Mouse (Mus musculus) kidney, adult 2 months (tissue): Measurements from ENCODE around the gene Katnal1. TPM values are rescaled to one million over a fixed set of nuclear protein-coding genes. Genes with fewer than 3 reads are reported as not detected.

Experiments used
- DNase-seq: peaks from one replicate; pipeline ENCODE4 v3.0.0; 2021
- H3K27ac ChIP-seq: fragments of 200-500 bp; 2 replicates; pipeline ENCODE4 v1.5.1; 2012; ENCODE audit warnings: low read depth, low read length, control low read depth, inconsistent platforms; ENCODE audit not compliant: insufficient read depth
- H3K27me3 ChIP-seq: fragments of 200-500 bp; replicated peaks from 2 replicates; pipeline ENCODE4 v1.6.1; 2012; ENCODE audit warnings: mild to moderate bottlenecking, moderate library complexity, low read length, inconsistent platforms; ENCODE audit not compliant: control insufficient read depth, insufficient read depth
- H3K36me3 ChIP-seq: fragments of 200-500 bp; 2 replicates; pipeline ENCODE4 v1.6.1; 2012; ENCODE audit warnings: mild to moderate bottlenecking, moderate library complexity, low read length, inconsistent platforms; ENCODE audit not compliant: control insufficient read depth, insufficient read depth
- H3K4me1 ChIP-seq: fragments of 200-500 bp; 2 replicates; pipeline ENCODE4 v1.6.1; 2011; ENCODE audit warnings: low read length; ENCODE audit not compliant: control insufficient read depth, insufficient read depth
- H3K4me3 ChIP-seq: fragments of 200-500 bp; 2 replicates; pipeline ENCODE4 v1.5.1; 2011; ENCODE audit warnings: mild to moderate bottlenecking, low read depth, low read length, control low read depth; ENCODE audit not compliant: insufficient read depth
- CTCF ChIP-seq: fragments of 200-500 bp; conservative IDR thresholded peaks from 2 replicates; pipeline ENCODE4 v1.5.1; 2011; ENCODE audit warnings: low read depth, mild to moderate bottlenecking, control low read depth, low read length, moderate library complexity, mixed read lengths; ENCODE audit not compliant: insufficient read depth, insufficient read length
- POLR2A ChIP-seq: fragments of 200-500 bp; IDR thresholded peaks from one replicate; pipeline ENCODE4 v1.6.1; 2011; ENCODE audit warnings: low read depth, low read length, control low read depth
- WGBS: fragments of 180-500 bp; shearing (Covaris S2); methylation state at CpG from one replicate; pipeline ENCODE4 v1.1.7; 2018; 5-methylcytosine and 5-hydroxymethylcytosine counted together
- polyA plus RNA-seq: library from polyadenylated mRNA; depleted of rRNA; stranded (reverse); fragments of >200 nt; gene quantifications from 2 replicates; pipeline ENCODE4 v1.2.3, GENCODE M21; 2012

The Katnal1 gene
- polyA plus RNA-seq, 1 experiment = 6.6 TPM

DNA sequence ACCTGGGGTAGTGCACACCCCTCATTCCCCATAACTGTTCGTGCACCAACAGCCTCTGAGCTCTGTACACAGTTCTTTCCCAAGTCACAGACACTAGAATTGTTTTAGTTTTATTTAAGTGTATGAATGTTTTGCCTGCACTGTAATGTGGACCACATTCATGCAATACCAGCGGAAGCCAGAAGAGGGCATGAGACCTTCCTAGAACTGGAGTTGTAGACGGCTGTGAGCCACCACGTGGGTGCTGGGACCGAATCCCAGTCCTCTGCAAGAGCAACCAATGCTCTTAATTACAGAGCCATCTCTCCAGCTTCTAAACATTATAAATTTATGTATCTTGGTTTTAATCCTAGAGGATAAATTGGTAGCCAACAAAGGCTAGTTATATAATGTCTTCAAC, 17.7 kb upstream of the Katnal1 start:
- TF ChIP-seq CTCF (peak; percentile 44), POLR2A (no peak)
- whole genome bisulfite sequencing = 86% methylated on average over 5 of the region's 5 CpGs
- no peaks in the 10 kb centered on the region for H3K27me3 ChIP-seq
- peak; percentile 44 for DNase-seq
- H3K4me3 ChIP-seq = no peak overlapping the region
- H3K27ac ChIP-seq = no peak overlapping the region
- H3K36me3 ChIP-seq = no peaks in the 10 kb centered on the region
- H3K4me1 ChIP-seq = no peaks in the 10 kb centered on the region

DNA sequence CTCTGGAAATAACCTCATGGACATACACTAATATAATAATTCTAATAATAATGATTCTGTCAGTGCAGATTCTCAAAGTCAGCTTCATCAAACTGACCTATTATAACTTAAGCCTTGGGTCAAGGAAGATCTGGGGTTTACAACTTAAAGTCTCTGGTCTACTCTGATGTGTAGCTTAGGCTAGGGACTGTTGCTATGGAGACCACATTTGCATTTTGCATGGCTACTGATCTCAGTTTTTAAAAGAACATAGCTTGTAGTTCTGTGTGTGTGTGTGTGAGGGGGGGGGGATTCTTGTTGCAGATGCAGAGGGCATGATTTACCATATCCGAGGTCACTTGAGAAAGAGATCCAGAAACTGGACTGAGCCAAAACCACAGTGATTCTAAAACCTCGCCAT, 16.6 kb upstream of the Katnal1 start:
- H3K4me3 ChIP-seq = no peak overlapping the region
- no peak for DNase-seq
- no peaks in the 10 kb centered on the region for H3K4me1 ChIP-seq
- H3K27me3 ChIP-seq = no peaks in the 10 kb centered on the region
- TF ChIP-seq CTCF (no peak), POLR2A (no peak)
- WGBS = 77% methylated on average over 2 of the region's 2 CpGs
- no peaks in the 10 kb centered on the region for H3K36me3 ChIP-seq
- H3K27ac ChIP-seq = no peak overlapping the region

DNA sequence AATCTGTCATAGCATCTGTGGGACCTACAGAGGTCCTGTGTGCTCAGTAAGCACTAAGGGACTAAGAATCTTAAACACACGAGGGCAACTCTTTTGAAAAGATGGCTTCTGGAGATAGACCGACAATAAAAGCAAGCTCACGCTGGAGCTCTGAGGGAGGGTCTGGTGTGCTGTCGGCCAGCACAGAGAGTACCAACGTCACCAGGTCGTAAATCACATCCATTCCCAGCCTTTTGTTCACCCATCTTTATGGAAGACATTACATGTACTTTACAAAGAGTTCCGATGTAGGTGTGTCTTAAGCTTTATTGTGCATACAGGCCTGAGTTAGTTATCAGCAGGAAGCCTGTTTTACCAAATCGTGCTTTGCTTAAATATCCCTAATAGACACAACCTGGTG, 14.9 kb upstream of the Katnal1 start:
- no peak for DNase-seq
- no peak for TF ChIP-seq CTCF
- 39% methylated on average over 8 of the region's 8 CpGs for WGBS
- H3K36me3 ChIP-seq = no peaks in the 10 kb centered on the region
- H3K4me3 ChIP-seq = no peak overlapping the region
- no peaks in the 10 kb centered on the region for H3K27me3 ChIP-seq
- no peak overlapping the region for H3K27ac ChIP-seq
- no peaks in the 10 kb centered on the region for H3K4me1 ChIP-seq

DNA sequence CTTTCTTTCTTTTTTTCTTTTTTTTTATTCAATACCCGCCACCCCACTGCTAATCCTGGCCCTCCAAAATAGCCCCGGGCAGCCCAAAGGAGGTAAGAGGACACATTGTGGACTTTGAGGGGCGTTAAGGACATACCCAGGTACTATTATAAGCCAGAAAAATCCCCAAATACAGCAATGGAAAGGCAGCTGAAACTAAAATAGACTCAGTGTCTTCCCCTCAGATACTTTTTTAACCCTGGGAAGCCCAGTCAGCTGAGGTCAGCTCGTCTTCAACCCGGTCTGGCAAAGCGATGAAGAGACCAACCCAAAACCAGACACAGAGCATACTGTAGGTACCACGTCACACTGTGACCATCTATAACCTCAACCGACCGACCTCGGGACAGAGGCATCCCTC, 14.3 kb upstream of the Katnal1 start:
- Histone ChIP-seq H3K27ac (no peak overlapping the region), H3K4me1 (no peaks in the 10 kb centered on the region), H3K4me3 (no peak overlapping the region), H3K36me3 (no peaks in the 10 kb centered on the region), H3K27me3 (no peaks in the 10 kb centered on the region)
- WGBS = 87% methylated on average over 10 of the region's 10 CpGs
- TF ChIP-seq POLR2A (no peak), CTCF (no peak)
- DNase-seq = no peak

DNA sequence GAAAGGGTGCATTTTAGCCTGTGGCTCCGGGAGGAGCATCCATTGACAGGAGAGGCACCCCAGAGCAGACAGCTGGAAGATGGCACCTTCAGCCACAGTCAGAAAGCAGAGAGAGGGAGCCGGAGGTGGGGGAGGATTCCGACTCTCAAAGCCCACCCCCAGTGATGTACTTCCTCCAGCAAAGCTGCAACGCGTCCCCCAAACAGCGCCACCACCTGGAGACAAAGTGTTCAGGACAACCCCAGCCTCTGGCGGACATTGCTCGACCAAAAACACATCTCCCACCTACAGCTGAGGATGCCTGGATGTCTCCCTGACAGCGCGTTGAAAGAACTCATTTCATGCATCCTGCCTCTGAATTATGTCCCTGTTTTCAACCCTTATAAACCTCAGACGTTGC, 13.8 kb upstream of the Katnal1 start:
- 74% methylated on average over 11 of the region's 11 CpGs for WGBS

GRCm38 (mm10) chr5:148942305-148942704, 13.2 kb upstream of the Katnal1 start:
- Histone ChIP-seq H3K27ac (no peak overlapping the region), H3K4me1 (no peaks in the 10 kb centered on the region), H3K27me3 (no peaks in the 10 kb centered on the region), H3K36me3 (no peaks in the 10 kb centered on the region), H3K4me3 (no peak overlapping the region)
- DNase-seq = no peak
- WGBS = 95% methylated on average over 6 of the region's 6 CpGs
- TF ChIP-seq CTCF (peak; percentile 45), POLR2A (no peak)

More for the DNA sequence above, 13.8 kb upstream of the Katnal1 start:
- no peak overlapping the region for H3K4me3 ChIP-seq
- no peak overlapping the region for H3K27ac ChIP-seq
- no peak for TF ChIP-seq POLR2A
- TF ChIP-seq CTCF = no peak
- H3K27me3 ChIP-seq = no peaks in the 10 kb centered on the region
- no peaks in the 10 kb centered on the region for H3K4me1 ChIP-seq
- no peaks in the 10 kb centered on the region for H3K36me3 ChIP-seq
- no peak for DNase-seq

GRCm38 (mm10) chr5:148941867-148942266, 12.7 kb upstream of the Katnal1 start:
- DNase-seq = no peak
- TF ChIP-seq POLR2A = no peak
- TF ChIP-seq CTCF = no peak
- Histone ChIP-seq H3K4me1 (no peaks in the 10 kb centered on the region), H3K4me3 (no peak overlapping the region), H3K27ac (no peak overlapping the region), H3K27me3 (no peaks in the 10 kb centered on the region), H3K36me3 (no peaks in the 10 kb centered on the region)
- WGBS = 87% methylated on average over 10 of the region's 10 CpGs

DNA sequence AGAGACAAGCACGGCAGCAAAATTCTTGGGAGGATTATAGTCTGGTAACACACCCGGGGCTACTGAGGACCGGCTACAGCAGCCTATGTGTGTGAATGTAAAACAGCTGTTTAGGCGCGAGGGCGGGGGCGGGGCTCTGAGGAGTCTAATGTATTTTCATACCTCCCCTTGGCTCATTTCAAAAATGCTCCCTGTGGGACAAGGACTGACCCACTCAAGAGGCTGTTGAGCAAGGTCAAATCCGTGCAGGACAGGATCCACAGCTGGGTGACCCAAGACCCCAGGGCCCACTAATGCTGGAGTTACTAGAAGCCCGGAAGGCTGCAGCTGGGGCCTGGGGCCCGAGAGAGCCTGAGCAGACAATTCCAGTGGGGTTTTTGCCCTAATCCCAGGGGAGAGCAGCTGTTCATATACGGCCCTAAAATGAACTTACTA, 10.8 kb upstream of the Katnal1 start:
- H3K36me3 ChIP-seq = no peaks in the 10 kb centered on the region
- no peak for DNase-seq
- H3K4me3 ChIP-seq = no peak overlapping the region
- peaks cover 4% of the 10 kb centered on the region; the same call in 1 of the 2 replicates for H3K4me1 ChIP-seq
- TF ChIP-seq CTCF (no peak), POLR2A (no peak)
- H3K27ac ChIP-seq = no peak overlapping the region
- no peaks in the 10 kb centered on the region for H3K27me3 ChIP-seq
- 76% methylated on average over 11 of the region's 11 CpGs for WGBS
